Mouse (Mus musculus) ovary, postnatal 14 days (tissue): ENCODE results near the gene Man2a2.
"Not testable (repeated sequence)": the region's sequence is repeated elsewhere in the genome, so short reads cannot be mapped to it uniquely, and the experiment has no call there.

Experiments used
- DNase-seq: peaks from one replicate; pipeline ENCODE4 v3.0.0; 2022; ENCODE audit warnings: low spot score

Gene Man2a2

DNA sequence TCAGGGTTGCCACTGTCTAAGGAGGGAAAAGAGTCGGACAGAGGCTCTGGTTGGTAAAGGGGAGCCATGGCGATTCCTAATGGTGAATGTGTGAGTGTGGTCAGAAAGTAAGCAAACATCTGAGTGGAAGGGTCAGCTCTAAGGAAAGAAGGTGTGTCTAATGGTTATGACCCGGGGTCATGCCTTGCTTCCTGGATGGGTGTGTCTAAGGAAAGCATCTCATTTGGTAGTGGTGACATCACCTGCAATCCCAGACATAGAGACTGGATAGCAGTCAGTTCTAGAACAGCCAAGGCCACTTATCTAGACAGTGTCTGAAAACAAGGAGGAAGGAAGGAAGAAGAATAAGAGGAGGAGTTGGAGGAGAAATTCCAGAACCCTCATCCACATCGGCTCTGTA, 36.3 kb downstream of the Man2a2 start:
- DNase-seq = no peak

DNA sequence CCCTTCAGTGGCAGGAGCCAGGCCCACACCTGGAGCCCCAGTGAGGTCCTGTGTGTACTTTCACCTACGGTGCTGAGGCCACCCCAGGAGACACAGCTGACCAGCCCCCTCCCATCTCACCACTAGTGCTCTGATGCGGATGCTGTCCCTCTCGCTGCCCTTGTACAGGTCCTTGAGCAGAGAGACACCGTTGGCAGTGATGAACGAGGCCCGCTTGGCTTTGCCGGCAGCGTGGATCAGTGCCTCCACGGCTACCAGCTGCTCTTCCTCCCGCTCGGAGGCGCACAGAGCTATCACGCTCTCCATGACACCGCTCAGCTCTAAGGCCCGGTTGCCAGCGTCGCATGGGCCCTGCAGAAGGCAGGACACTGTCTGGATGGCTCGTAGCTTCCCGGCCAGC, 39.7 kb downstream of the Man2a2 start:
- no peak for DNase-seq

DNA sequence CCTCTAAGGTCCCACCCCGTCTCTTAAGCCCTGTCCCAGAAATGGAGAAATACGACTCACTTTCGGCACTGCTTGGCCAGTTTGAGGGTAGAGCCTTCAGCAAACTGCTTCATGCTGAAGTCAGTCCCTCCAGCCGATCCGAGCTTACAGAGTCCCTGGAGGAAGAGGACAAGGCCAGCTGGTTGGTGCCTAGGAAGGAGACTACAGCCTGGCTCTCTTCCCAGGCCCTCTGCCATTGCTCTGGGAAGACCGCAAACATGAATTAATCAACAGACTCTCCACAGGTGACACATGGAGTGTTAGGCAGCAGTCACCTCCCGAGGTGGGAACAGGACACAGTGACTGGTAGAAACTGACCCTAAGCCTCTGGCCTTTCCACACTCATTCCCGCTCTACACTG, 40.9 kb downstream of the Man2a2 start:
- no peak for DNase-seq

DNA sequence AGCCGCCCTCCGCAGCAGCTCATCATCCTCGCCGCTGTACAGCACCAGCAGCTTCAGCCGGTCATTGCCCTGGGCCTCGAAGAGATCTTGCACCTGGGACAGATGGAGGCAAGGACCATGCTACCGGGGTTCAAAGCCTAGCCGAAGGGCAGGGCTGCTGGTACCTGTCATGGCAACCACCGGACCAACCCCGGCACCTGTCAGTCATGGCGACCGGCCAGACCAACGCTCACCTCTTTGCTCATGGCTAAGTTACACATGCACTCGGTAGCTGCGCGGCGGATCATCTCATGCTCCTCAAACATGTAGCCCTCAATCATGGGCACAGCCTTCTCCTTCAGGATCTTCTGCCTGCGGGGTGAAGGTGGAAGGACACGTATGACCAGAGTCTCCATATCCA, 45.1 kb downstream of the Man2a2 start:
- no peak for DNase-seq

DNA sequence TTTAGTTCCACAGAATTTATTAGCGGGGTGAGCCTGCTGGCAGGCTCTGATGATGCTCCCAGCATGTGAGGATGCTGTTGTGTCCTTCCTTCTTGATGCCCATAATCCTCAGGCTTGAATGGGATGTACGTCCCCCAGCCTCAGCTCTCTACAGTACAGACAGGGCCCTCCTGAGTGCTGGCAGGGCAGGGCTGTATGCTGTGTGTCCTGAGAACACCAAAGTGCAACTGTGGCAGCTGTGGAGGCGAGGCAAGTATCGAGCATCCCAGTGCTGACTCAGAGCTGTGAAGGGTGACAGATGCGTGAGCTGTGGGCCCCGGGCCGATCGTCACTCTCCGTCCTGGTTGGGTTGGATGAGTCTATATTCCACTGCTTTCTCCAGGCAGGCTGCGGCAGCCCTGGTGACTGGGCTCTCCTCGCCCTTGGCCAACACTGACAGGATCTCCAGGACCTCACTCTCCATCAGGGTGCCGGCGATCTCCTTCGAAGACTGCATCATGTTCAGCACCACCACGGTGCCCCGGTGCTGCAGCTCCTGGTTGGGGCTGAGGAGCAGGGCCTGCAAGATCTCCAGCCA, 45.8 kb downstream of the Man2a2 start:
- no peak for DNase-seq

DNA sequence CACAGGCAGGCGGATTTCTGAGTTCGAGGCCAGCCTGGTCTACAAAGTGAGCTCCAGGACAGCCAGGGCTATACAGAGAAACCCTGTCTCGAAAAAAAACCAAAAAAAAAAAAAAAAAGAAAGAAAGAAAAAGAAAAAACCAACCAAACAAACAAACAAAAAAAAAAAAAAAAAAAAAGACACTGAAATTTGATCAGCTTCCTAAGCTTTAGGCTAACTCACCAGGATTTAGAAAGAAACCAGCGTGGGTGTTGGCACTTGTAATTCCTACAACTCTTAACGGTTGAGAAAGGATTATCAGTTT, 46.4 kb downstream of the Man2a2 start:
- DNase-seq = not testable (repeated sequence)

DNA sequence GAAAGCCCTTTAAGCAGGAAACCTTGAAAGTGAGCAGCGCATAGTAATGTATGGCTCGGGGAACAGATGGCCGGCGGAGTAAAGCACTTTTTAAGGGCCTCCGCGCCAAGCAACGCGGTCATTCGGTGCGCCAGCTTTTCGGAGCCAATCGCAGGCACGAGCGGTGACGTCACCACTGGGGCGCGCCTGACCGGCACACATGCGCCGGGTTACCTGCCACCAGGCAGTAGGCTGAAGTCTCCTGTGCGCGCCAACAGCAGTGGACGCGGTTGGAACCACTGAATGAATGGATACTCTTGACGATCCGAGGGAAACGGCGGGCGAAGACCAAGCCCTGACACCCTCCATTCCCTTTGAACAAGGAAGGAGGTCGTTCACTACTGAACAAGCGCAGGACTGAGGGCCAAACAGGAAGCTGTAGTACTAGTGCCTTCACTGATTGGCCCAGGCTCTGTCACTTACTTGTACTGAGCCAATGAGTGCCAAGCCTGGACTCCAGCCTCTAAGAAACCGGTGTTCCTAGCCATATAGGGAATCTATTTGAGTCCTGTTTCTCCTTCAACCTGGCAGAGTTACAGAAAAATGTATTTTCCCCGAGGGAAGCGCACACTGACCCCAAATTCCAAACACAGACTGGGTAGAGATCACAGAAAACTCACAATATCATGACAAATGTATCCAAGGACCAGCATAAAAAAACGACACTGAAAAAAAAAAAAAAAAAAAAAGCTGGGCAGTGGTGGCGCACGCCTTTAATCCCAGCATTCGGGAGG, 46.9 kb downstream of the Man2a2 start, which contains the start of gene Rccd1:
Gene Rccd1, minus strand, starts transcription at position 412 of the 773 bp plus-strand sequence.
- peak; percentile 92 for DNase-seq

DNA sequence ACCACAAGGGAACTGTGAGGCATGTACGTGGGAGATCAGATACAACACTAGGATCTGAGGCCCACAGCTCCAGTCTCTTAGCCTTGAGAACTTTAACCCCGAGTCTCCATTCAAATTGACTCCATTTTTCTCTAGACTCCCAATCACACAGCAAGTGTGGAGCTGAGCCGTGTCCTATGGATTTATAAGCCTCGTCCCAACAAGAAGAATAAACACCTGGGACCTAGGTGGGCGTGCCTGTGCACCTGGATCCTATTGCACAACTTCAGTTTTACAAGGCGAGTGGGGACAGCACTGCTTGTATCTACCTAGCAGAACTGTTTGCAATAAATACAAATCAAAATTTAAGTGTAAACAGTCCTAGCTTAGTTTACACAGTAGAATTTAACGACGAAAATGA, 47.8 kb downstream of the Man2a2 start:
- DNase-seq = no peak

DNA sequence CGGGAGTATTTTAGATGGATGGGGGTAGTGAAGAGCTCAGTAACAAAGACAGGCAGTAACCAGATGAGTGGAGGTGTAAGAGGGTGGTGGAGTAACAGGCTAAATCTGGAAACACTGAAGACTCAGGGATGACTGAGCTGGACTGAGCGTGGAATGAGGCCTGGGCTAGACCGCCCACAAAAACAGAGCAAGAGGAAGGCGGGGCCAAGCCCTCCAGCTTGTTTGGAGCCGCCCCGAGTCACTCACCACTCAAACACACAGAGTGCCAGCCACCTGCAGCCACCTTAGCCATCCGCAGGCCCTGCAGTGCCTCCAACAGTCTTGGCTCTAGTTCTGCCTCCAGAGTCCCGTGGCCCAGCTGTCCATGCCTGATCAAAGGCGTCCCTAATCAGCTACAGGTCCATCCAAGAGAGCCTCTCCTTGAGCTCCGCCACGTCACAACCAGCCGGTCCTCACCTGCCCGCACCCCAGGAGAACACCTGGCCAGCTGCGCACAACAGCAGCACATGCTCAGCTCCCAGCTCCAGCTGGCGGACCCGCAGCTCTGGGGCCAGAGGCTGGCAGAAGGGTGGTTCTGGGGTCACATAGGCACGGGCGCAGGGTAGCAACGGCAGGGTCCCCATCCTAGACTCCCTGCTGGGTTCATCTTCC, 51.2 kb downstream of the Man2a2 start:
- DNase-seq = no peak

DNA sequence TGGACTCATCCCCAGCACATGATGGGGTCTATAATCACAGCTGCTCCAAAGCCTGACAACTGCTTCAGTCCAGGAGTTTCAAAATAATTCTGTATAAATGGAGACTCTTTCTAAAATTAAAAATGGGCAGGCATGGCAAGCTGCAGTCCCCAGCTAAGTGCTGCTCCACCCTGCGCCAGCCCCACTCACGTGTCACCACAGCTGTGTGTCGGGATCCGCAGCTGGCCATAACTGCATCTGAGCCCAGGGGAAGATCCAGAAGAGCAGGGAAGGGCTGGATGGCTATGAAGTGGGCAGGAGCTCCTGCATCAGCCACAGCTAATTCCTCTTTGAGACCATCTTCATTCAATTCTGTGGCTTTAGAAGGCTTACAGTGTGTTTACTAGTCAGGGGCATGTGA, 52.5 kb downstream of the Man2a2 start:
- DNase-seq = no peak

DNA sequence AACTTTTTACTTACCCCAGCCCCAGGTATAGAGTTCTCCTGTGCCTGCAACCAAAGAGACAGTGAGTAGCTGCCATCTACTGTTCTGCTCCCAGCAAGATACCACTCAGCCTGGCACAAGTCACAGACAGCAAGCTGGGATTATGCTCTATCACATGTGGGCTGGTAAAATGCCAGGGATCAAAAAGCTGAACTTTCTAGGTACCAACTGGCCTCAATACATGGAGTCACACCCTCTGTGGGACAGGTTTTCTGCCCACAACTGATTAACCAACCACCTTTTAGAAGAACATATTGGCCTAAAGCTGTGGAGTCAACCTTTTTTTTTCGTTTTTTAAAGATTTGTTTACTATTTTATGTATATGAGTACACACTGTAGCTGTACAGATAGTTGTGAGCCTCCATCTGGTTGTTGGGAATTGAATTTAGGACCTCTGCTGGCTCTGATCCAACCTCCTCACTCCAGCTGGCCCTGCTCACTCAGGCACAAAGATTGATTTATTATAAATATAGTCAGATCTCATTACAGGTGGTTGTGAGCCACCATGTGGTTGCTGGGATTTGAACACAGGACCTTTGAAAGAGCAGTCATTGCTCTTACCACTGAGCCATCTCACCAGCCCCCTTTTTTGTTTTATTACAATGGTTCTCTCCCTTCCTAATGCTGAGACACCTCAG, 53.6 kb downstream of the Man2a2 start:
- no peak for DNase-seq

DNA sequence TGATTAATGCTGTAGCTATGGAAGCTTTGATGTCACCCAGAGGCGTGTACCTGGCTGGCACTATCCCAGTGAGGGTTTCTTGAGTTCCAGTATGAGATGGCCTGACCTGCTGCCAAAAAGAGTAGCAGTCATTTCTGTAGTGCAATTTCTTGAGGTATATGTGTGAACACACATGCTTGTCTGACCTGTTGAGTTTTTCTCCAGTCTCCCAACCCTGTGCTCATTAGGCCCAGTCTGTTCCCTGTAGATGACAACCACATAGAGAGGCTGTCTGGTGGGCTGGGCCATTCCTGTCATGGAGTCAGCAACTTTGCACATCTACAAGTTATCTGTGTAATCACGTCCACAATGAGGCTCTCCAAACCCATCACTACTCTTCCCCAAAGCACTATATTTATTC, 55.4 kb downstream of the Man2a2 start:
- no peak for DNase-seq

DNA sequence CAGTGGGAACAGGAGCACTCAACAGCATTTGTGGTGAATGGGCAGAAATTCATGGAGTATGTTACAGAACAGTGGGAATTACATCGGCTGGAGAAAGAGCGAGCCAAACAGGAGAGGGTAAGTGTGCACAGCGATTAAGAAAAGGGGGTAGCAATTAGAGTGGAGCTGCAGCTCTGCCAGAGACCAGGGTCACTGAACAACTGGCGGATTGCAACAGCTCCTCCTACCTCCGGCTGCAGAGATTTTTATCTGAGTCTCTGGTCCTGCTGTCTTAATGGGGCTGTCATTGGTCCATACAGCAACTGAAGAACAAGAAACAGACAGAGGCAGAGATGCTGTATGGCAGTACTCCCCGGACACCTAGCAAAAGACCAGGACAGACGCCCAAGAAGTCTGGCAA, 60.4 kb downstream of the Man2a2 start:
- no peak for DNase-seq

DNA sequence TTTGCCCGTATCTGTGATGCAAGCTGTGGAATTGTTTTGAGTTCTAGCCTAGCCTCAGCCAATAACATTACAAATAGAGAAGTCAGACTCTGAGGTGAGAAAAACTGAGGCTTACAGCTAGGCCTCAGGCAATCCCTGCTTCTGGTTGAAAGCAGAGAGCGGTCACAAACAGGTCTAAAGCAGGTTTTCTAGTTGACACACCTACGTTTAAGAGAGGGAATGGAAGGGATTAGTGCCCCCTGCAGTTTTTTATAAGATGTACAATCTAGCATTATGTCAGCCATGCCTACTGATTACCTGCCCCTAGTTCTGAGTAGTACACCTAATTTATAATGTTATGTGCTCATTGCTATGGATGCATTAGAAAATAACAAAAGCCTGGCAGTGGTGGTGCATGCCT, 63.4 kb downstream of the Man2a2 start:
- DNase-seq = no peak

DNA sequence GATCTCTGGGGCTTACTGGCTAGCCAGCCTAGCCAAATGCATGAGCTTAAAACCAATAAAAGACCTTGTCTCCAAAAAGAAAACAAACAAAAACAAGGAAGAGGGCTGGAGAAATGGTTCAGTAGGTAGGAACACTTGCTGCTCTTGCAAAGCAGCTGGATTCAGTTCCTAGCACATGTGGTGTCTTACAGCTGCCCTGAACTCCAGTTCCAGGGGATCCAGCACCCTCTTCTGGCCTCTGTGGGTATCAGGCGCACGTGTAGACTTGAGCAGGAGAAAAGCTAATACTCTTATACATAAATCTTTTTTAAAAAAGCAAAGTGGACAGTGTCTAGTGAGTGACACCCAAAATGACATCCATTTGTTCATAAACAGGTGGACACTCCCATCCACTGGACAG, 69.7 kb downstream of the Man2a2 start:
- DNase-seq = no peak

DNA sequence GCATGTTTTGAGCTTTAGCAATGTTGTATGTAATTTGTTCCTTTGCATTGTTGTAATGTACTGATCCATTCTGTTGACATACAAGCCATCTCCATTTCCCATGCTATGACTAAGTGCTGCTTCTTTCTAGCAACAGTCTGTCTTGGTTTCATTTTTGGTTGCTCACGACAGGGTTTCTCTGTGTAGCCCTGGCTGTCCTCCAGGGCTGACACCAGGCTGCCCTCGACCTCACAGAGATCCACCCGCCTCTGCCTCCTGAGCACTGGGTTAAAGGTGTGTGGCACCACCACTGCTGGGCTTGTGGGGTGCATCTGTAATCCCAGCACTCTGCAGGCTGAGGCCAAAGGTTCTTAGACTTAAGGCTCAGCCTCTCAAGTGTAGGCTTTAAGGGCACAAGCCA, 71.6 kb downstream of the Man2a2 start:
- no peak for DNase-seq
